Mouse (Mus musculus) ES-Bruce4 (cell line): ENCODE results near the gene E130311K13Rik.

Source experiments
- EP300 ChIP-seq: IDR thresholded peaks from 2 replicates; pipeline ENCODE4 v1.6.1; 2011; ENCODE audit warnings: low read depth, low read length; ENCODE audit not compliant: insufficient read depth
- POLR2A ChIP-seq: IDR thresholded peaks from one replicate; pipeline ENCODE4 v1.8.1; 2011; ENCODE audit warnings: low read length; ENCODE audit not compliant: insufficient read depth

- no peak for TF ChIP-seq EP300
- TF ChIP-seq POLR2A: no peak
Measured at GRCm38 (mm10) chr3:63893677-63894076, 35.6 kb downstream of the E130311K13Rik start.
